Mouse (Mus musculus): ENCODE results near the gene Il1r1. TPM values are rescaled to one million over a fixed set of nuclear protein-coding genes. Genes with fewer than 3 reads are reported as not detected.
"Not testable (repeated sequence)": the region's sequence is repeated elsewhere in the genome, so short reads cannot be mapped to it uniquely, and the experiment has no call there.

Il1r1 gene
- total RNA-seq, 2 experiments from 2014 or later, result 2.7 to 3.4 TPM

DNA sequence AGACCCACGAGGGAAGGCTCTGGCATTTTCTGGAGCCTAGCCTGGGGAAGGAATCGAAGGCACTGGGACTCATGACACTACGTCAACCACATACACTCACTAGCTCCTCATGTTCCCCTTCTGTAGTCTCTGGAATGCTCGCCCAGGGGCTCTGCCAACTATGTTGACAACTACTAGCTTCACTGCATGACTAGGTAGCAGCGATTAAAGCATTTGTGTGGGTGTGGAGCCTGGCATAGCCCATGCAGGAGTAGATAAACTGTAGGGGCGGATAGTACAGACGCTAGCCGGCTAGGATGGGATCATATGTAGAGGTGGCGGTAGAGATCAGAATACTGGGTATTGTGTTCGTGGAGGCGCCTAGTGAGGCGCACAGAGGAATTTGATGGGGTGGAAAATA, 45.5 kb downstream of the Il1r1 start:
- DNase-seq (ENCODE audit: low spot score), result no peak

DNA sequence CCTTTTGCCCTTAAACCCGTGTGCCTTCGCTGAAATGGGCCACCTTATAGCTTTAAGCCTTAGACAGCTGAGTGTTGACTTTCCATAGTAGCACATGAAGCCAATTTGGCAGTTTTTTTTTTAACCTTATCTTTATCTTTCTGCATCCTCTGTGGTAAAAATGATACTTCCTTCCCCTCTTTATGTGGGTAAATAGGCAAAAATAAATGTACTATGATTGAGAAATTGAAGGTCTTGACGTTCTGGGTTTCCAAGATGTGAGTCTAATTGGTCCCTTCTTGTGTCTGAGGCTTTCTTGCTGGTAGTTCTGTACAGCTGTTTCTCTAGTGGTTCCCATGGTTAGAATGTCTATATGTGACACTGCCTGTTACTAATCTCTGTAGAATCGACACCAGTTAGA, 46.2 kb downstream of the Il1r1 start:
- no peak for DNase-seq (ENCODE audit: low spot score)

DNA sequence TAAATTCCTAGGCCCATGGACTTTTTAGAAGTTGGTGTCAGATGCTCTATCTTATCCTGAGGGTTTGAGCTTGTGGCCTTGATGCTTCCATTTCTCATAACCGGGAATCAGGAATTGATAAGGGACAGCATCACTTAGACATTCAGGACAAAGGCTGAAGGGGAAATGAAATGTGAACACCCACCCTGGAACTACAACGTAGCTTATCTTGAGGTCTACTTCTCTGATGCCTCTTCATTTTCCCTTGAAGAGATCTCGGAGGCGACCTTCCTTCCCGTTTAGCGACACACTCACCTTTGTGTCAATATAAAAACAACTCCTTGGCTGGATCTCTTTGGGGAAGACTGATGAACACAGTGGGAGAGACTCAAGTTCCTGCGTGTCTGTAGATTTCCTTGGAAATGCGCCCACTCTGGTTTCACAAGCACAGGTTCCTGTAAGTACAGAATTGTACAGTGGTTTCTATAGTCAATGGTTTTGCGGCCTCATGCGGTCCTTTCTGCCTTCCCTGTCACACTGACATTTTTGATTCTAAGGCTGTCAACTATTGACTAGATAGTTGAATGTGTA, 46.7 kb downstream of the Il1r1 start:
- DNase-seq (ENCODE audit: low spot score), result no peak

DNA sequence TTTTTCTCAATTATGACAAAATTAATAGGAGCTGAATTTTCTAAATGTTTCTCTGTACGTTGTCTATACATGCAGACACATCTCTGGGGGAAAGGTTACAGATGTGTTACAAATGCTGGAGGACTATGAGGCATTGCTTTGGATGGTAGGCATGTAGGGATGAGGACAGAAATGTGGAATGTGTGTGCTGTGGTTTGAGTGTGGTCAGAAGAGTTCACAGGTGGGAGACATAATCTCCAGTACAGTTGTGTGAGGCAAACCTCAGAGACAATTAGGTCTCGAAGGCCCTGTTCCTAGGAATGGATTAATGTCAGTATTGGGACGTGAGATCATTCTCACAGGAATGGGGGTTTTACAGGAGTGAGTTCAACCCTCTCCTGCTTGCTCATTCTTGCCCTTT, 47.3 kb downstream of the Il1r1 start:
- DNase-seq (ENCODE audit: low spot score), result no peak

DNA sequence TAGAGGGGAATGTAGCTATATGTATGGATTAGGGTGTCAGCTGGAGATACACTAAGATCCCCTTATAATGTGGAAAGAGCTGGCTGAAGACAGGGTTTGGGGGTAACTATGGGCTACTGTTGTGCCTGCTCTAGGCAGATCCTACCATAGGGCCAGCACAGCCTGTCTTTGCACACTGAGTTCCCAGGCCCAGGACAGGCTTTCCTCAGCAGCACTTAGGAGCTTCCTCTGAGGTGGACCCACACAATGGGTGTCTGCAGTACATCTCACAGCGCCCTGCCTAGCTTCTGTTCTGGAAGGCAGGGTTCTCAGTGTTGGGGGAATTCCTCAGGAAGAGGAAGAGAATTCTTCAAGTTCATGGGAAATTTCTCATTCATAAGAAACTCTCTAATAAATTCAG, 48.6 kb downstream of the Il1r1 start:
- DNase-seq (ENCODE audit: low spot score), result no peak

DNA sequence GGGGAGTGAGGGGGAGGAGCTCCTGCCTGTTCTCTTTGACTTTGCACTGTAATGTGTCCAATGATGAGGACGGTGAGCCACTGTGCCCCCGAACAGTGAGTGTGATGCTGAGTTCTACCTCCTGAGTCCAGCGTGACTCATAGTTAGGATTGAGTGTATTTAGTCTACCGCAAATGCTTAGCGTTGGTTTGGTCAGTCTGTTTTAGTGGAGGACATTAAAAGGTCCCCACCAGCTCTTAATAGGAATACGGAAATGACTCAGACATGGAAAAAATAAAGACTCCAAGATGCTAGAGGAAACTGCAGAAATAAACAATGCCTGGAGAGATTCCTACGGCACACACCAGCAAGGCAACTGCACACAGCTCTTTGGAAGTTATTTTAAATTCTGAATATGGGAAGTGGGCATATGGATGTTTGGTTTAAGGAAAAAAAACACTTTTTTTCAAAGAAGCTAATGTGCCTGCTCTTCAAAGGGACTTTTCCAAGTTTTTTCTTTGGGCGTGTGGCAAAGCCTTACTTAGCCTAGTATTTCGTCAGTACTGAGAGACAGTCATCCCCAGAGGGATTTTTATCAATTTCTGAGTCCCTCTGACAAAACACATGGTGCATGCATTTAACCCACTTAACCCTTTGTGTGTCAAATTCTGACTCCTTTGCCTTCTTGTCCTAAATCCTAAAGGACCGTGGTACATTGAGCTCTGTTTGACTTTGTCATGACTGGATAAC, 50.6 kb downstream of the Il1r1 start:
- DNase-seq (ENCODE audit: low spot score), result no peak

DNA sequence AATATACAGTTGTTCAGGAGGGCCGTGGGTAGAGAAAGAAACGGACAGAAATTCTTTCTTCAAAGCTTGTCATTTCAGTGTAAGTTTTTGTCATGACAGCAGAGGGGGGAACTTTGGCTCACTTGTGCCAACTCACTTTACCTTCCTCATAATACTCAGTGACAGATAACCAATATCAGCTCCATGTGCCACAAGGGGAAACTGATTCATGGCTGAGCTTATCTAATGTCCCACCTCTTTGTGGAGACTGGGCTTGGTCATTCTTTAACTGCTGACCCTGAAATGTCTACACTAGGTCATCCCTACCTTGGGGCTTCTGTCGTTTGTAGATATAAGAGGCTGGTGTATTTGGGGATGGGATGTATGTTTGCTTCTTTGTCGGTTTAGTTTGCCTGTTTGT, 53.1 kb downstream of the Il1r1 start:
- DNase-seq (ENCODE audit: low spot score), result no peak

DNA sequence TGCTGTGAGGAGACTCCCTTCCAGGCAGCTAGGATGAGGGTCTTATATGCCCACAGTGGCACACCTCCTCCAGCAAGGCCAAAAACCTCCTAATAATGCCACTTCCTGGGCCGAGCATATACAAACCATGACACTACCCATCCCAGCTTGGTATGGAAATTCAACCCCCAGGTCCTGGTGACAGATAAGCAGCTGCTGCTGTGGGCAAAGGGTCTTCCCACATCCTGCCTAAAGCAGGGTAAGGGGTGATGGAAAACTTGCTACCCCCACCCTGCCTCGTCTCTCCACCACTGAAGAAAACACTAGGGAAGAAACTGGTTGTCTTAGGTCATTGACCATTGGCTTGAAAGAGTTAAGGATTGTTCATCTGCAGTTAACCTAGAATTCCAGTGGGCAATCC, 53.8 kb downstream of the Il1r1 start:
- DNase-seq (ENCODE audit: low spot score), result no peak

DNA sequence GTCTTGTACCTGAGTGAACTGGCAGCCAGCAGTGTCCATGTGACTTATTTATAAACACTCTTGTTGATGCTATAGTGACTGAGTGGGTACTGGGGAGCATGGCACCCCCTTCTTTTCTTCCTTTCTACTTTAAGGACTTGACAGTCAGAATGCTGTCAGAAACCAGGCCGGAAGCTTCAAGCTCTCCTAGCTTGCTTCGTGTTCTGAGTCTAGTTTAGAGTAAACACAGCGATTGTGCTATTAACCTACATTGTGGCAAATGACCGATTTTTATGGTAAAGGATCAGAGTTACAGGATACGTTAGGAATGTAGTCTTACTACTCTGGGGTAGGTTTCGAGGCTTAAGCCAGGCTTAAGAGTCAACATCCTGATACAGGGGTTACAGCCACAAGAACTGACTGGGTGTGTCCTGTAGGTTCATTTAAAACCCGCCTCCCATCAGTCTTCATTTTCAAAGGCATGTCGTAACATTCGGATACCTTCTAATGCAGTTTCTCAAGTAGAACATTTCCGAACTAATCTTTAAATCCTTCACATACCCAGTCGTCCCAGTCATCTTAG, 54.4 kb downstream of the Il1r1 start:
- DNase-seq (ENCODE audit: low spot score), result no peak

DNA sequence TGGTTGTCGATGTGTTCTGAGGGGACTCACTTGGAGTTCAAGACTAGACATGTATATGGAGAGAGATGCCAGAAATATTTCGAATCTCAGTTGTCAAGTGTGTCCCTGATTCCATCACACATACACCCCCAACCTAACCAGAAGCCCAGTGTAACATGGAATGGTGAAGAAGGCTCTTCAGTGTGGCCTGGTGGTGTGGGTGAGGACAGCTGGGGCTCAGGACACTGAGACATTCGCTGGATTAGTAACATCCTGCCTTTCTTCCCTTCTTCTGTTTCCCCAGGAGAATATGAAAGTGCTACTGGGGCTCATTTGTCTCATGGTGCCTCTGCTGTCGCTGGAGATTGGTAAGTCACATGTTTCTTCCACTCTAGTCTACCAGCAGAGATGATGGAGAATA, 57.1 kb downstream of the Il1r1 start:
- DNase-seq (ENCODE audit: low spot score), result no peak

DNA sequence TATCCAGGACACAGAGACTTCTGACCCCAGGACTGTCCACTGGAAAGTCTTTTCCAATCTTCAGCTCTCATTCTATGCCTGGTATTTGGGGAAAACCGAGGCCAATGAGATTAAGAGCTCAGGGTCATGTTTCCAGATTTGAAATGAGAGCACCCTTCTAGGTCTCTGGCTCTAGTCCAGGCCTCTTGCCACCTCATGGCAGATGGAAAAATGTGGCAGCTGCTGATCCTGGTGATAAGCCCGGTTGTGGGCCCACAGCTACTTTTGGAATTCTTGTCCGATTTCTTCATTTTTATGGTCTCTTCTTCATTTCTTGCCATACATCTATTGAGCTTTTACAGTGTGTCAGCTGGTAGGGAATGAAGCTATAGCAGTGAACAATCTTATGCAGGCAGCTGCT, 57.5 kb downstream of the Il1r1 start:
- DNase-seq (ENCODE audit: low spot score), result no peak

DNA sequence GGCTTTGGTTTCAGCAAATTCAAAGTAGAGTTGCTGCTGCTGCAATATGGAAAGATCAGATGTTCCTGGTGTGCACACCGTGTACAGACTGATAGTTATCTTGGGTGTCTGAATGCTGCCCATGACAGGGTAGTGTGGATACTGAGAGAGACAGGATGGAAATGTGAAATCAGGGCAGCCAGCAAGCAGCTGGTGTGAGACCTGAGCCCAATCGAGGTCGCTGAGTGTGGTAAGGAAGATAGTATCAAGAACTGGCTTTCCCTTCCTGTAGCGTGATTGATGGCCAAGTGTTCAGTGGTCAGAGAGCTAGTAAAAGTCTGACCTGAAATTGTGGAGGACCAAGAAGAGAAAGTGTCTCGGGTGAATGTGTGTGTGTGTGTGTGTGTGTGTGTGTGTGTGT, 59.1 kb downstream of the Il1r1 start:
- DNase-seq (ENCODE audit: low spot score), result no peak

DNA sequence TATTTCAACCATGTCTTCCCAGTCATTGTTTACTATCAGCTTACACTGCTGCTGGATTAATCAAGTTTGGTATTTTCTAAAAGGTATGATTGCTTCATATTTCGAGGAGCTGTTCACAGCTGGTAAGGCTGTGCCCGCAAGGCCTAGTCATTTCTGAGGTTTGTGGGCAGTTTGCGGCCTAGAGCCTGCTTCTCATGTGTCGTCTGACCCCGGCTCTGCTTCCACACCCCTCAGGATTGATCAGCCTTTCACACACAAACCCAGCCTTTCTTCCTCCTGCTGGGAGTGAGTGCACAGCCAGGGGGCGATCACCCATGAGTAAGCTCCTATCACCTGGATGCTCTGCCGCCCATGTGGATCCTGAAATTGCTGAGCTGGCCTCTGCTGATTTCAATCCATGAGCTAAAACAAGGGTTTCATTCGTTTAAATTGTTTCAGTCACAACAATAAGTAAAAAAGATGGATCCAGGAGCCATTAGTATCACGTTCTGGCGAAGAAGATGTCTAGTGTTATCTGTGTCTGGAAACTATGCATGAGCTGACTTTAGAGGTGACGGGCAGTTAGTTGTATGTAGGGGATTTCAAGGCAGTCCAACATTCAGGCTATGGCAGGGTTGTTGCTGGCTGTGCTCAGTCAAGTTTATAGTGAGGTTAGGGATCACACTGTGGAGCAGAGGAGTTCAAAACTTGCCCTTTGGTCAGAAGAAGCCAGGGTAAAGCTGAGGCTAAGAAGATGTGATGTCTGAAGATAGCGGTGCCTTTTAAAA, 65.8 kb downstream of the Il1r1 start:
- DNase-seq (ENCODE audit: low spot score), result no peak

DNA sequence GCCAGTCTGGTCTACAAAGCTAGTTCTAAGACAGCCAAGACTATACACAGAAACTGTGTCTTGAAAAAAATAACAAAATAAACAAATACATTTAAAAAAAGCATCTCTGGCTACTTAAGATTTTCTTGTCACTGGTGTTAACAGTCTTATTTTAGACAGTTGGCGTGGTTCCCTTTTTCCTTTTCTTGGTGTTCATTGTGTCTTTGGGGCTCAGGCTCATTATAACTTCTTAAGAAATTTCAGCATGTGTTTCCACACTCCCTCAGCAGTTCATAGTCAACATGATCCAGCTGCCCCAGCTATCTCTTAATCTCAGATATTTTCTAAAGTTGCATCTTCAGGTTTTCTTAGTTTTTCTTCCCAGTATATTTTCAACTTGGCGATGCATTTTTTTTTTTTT, 67.4 kb downstream of the Il1r1 start:
- no peak for DNase-seq (ENCODE audit: low spot score)

DNA sequence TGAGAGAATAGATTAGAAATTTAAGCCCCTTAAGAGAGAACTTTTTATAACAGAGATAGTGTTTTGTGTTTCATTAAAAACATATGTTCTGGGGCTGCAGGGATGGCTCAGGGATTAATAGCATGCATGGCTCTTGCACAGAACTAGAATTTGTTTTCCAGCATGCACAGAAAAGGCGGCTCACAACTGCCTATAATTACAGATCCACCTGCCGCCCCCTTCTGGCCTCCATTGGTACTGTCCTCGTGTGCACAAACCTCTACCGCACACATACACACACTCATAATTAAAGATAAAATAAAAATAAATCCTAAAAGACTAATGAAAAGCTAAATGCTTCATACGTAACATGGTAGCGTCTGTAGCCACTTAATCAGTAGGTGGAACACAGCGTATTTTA, 69.0 kb downstream of the Il1r1 start:
- DNase-seq (ENCODE audit: low spot score), result no peak

DNA sequence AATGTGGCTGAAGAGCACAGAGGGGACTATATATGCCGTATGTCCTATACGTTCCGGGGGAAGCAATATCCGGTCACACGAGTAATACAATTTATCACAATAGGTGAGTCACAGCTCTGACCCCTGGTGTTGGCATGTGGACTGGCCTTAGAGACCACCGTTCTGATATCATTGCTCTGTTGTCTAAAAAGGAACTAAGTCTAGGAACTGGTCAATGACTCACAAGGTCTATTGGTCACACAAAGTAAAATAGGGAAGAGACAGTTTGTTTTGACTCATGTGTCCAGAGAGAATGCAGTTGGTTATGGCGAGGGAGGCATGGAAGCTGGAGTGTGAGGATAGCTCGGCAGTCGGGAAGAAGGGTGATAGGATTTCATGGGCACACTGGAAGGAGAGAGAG, 69.9 kb downstream of the Il1r1 start:
- no peak for DNase-seq (ENCODE audit: low spot score)

DNA sequence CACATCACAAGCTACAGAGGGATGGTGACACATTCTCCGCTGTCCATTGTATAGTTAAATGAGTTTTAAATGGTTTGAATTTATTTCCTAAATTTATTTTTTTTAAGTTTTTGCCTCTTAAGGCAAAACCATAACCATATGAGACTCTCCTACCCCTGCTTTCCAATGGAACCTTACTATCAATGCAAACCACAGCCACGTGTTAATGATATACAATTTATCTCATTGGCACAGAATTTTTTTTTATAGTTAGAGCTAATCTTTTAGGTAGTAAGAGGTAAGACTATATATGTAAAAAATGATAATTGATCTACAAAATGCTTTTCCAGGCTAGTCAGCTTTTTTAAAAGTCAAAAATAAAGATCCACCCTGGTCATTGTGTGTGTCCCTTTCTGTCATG, 73.2 kb downstream of the Il1r1 start:
- DNase-seq (ENCODE audit: low spot score), result no peak

DNA sequence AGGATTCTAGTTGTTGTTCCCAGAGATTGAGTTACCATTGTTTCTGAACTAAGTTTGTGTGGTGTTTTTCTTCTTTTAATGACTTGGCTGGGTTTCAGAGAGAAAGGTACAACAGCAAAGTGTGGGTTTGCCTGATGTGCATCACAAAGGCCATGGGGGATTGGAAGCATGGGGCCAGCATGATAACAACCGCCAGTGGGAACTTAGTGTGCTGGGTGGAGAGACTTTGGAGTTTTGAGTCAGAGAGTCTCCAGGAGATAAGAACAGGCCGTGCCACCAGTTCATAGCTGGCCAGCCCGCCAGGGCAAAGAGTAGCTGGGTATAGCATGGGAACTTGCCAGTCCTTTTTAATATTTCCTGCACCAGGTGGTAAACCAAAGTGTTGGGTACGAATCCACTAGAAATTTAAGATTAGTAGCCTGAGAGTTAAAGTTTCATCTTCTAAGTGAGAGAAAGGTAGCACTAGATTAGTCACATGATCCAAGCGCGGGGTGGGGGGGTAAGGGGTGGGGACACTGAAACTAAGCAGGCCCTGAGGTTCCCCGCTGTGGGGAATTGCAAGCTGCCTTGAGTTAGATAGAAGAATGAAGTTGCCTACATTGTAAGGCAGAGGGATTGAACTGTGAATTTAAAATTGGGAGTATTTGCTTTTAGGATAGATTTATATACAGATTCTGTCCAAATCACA, 78.4 kb downstream of the Il1r1 start:
- DNase-seq (ENCODE audit: low spot score), result no peak

DNA sequence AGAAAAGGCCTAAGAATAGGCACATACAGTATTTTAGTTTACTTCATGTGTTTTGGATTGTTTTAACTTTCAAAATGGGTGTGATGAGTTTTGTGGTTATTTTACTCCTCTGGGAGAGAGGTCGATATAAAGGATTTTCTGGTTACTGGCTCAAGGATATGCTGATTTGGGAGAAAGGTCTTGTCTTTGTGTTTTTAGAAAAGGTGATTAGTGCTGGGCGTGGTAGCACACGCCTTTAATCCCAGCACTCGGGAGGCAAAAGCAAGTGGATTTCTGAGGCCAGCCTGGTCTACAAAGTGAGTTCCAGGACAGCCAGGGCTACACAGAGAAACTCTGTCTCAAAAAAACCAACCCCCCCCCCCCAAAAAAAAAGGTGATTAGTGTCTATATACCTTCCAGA, 79.4 kb downstream of the Il1r1 start:
- not testable (repeated sequence) for DNase-seq (ENCODE audit: low spot score)

DNA sequence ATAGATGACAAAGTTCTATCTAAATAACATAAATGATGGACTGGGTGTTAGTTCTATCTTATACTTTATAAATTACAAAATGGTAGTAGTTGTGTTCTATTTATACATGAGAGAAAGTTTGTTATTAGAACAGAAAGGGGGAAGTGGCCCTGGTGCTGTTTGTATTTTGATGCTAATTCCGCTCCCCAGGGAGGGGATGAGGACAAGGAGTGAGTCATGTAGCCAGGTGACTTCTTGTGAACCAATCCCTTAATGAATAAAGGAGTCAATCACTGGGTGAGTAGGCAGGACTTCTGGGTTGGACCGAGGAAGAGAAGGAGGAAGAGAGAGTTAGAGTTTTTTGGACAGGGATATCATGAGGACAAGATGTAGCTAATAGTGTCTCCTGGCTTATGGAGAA, 81.2 kb downstream of the Il1r1 start:
- no peak for DNase-seq (ENCODE audit: low spot score)

DNA sequence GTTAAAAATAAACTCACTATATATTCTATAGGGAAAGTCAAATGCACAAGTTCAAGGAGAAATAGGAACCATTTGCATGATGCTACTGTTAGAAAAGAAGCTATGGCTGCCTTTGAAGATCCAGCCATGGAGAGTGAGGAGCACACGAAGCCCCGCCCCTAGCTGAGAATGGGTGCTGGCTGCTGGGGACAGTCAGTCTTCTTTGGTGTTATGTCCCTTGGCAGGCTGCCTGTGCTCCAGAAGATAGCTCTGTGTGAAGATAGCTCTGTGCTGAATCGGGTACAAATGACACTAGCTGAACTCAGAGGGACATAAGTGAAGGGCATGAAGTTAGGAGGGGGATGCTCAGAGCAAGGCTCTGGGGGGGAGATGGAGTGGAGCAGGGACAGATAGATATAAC, 86.2 kb downstream of the Il1r1 start:
- DNase-seq (ENCODE audit: low spot score), result no peak

DNA sequence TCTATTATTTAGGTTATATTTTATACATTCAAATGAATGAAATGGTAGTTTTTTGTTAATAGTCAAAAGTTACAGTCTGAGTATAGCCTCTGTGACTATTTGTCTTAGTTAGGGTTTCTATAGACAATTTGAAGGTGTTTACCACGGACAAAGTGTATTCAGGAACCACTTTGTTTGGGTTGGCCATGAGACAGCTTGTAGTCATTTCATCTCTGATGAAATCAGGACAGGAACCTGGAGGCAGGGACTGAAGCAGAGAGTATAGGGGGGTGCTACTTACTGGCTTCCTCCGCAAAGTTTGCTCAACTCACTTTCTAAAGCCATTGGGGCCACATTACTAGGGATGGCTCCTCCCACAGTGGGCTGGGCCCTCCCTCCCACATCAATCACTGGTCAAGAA, 86.7 kb downstream of the Il1r1 start:
- no peak for DNase-seq (ENCODE audit: low spot score)

Data from gastrocnemius, adult 18-20 months (tissue).